Mouse (Mus musculus) heart, embryonic 11.5 days (tissue): Measurements from ENCODE around the gene Slc6a17. TPM values are rescaled to one million over a fixed set of nuclear protein-coding genes. Genes with fewer than 3 reads are reported as not detected.

Experiments
- ATAC-seq: fragments of 200-750 bp; cut with Nextera tagmentation; replicated peaks from 2 replicates; pipeline ENCODE4 v1.8.0; 2017; ENCODE audit warnings: moderate library complexity; ENCODE audit not compliant: insufficient number of reproducible peaks, low FRiP score, low TSS enrichment
- H3K27ac ChIP-seq: fragments of 300-500 bp; sonication (generic); 2 replicates; pipeline ENCODE4 v1.5.1; 2014; ENCODE audit warnings: mild to moderate bottlenecking, low read depth, low read length
- H3K27me3 ChIP-seq: fragments of 300-500 bp; sonication (generic); 2 replicates; pipeline ENCODE4 v1.6.1; 2014; ENCODE audit warnings: mild to moderate bottlenecking, low read length, mixed read lengths; ENCODE audit not compliant: control insufficient read depth, insufficient read depth
- H3K36me3 ChIP-seq: fragments of 300-500 bp; sonication (generic); 2 replicates; pipeline ENCODE4 v1.6.1; 2014; ENCODE audit warnings: mild to moderate bottlenecking, low read length, moderate library complexity, mixed read lengths; ENCODE audit not compliant: control insufficient read depth, insufficient read depth
- H3K4me1 ChIP-seq: fragments of 300-500 bp; sonication (generic); 2 replicates; pipeline ENCODE4 v1.6.1; 2014; ENCODE audit warnings: low read length; ENCODE audit not compliant: control insufficient read depth, insufficient read depth
- H3K4me2 ChIP-seq: fragments of 300-500 bp; sonication (generic); 2 replicates; pipeline ENCODE4 v1.6.1; 2014; ENCODE audit warnings: mild to moderate bottlenecking, moderate library complexity
- H3K4me3 ChIP-seq: fragments of 300-500 bp; sonication (generic); 2 replicates; pipeline ENCODE4 v1.5.1; 2014; ENCODE audit warnings: low read depth, low read length
- H3K9ac ChIP-seq: fragments of 300-500 bp; sonication (generic); 2 replicates; pipeline ENCODE4 v1.6.1; 2014; ENCODE audit warnings: mild to moderate bottlenecking, low read depth, low read length, moderate library complexity
- H3K9me3 ChIP-seq: fragments of 300-500 bp; sonication (generic); replicated peaks from 2 replicates; pipeline ENCODE4 v1.6.1; 2016; ENCODE audit warnings: low read length; ENCODE audit not compliant: control insufficient read depth
- WGBS: fragments of 180-500 bp; shearing (Covaris S2); extraction: QIAGEN DNeasy Blood & Tissue Kit; methylation state at CpG from one replicate; pipeline ENCODE4 v1.1.7; 2014; ENCODE audit not compliant: insufficient replicate concordance; 5-methylcytosine and 5-hydroxymethylcytosine counted together
- polyA plus RNA-seq: library from polyadenylated mRNA; unstranded; fragments of >200 nt; fragmentation: Nextera tagmentation; extraction: Ambion mirVana; gene quantifications from 2 replicates; pipeline ENCODE4 v1.2.1, GENCODE M21; 2014

The Slc6a17 gene
- polyA plus RNA-seq, 1 experiment from 2014 or later, result 4.0 TPM

- H3K27me3 ChIP-seq, result peaks cover 62% of the 10 kb centered on the region
- peak overlapping the region; percentile 67 for H3K9ac ChIP-seq
- no peaks in the 10 kb centered on the region for H3K9me3 ChIP-seq
- peaks cover 3% of the 10 kb centered on the region; the same call in 1 of the 2 replicates for H3K4me1 ChIP-seq
- H3K27ac ChIP-seq, result no peak overlapping the region
- peak; percentile 60 for ATAC-seq
- H3K36me3 ChIP-seq, result no peaks in the 10 kb centered on the region
- WGBS, result 4% methylated on average over 55 of the region's 55 CpGs
- H3K4me2 ChIP-seq, result peak overlapping the region; percentile 89
- peak overlapping the region; percentile 60 for H3K4me3 ChIP-seq
These were observed 815 bp downstream of the Slc6a17 start for GRCm38 (mm10) chr3:107516776-107517630.

GRCm38 (mm10) chr3:107515989-107516388, 1.8 kb downstream of the Slc6a17 start:
- no peak for ATAC-seq
- no peak overlapping the region for H3K4me2 ChIP-seq
- H3K9me3 ChIP-seq, result no peaks in the 10 kb centered on the region
- no peak overlapping the region for H3K27ac ChIP-seq
- no peaks in the 10 kb centered on the region for H3K36me3 ChIP-seq
- H3K4me3 ChIP-seq, result no peak overlapping the region
- H3K27me3 ChIP-seq, result peaks cover 58% of the 10 kb centered on the region
- H3K4me1 ChIP-seq, result peaks cover 3% of the 10 kb centered on the region; the same call in 1 of the 2 replicates
- H3K9ac ChIP-seq, result no peak overlapping the region
- WGBS, result 69% methylated on average over 4 of the region's 4 CpGs

GRCm38 (mm10) chr3:107511416-107511815, 6.4 kb downstream of the Slc6a17 start:
- Histone ChIP-seq H3K4me3 (no peak overlapping the region), H3K27ac (no peak overlapping the region), H3K36me3 (no peaks in the 10 kb centered on the region; the same call in 1 of the 2 replicates), H3K27me3 (peaks cover 17% of the 10 kb centered on the region), H3K9me3 (no peaks in the 10 kb centered on the region), H3K4me1 (peaks cover 6% of the 10 kb centered on the region), H3K4me2 (no peak overlapping the region), H3K9ac (no peak overlapping the region)
- WGBS, result 86% methylated on average over 3 of the region's 3 CpGs
- no peak for ATAC-seq

GRCm38 (mm10) chr3:107508696-107509095, 9.1 kb downstream of the Slc6a17 start:
- peaks cover 17% of the 10 kb centered on the region for H3K4me1 ChIP-seq
- no peak overlapping the region for H3K27ac ChIP-seq
- H3K27me3 ChIP-seq, result no peaks in the 10 kb centered on the region
- WGBS, result 60% methylated on average over 8 of the region's 8 CpGs
- H3K36me3 ChIP-seq, result no peaks in the 10 kb centered on the region; the same call in 1 of the 2 replicates
- no peaks in the 10 kb centered on the region for H3K9me3 ChIP-seq
- H3K4me3 ChIP-seq, result no peak overlapping the region
- ATAC-seq, result no peak
- no peak overlapping the region for H3K9ac ChIP-seq
- no peak overlapping the region for H3K4me2 ChIP-seq

GRCm38 (mm10) chr3:107507966-107508365, 9.9 kb downstream of the Slc6a17 start:
- Histone ChIP-seq H3K27ac (no peak overlapping the region), H3K4me2 (no peak overlapping the region), H3K4me3 (no peak overlapping the region), H3K36me3 (no peaks in the 10 kb centered on the region; the same call in 1 of the 2 replicates), H3K27me3 (no peaks in the 10 kb centered on the region), H3K9me3 (no peaks in the 10 kb centered on the region), H3K9ac (no peak overlapping the region), H3K4me1 (peaks cover 17% of the 10 kb centered on the region)
- 75% methylated on average over 9 of the region's 9 CpGs for WGBS
- ATAC-seq, result no peak

GRCm38 (mm10) chr3:107506531-107506930, 11.3 kb downstream of the Slc6a17 start:
- peak overlapping the region; percentile 13; the same call in 1 of the 2 replicates for H3K9ac ChIP-seq
- H3K9me3 ChIP-seq, result no peaks in the 10 kb centered on the region
- ATAC-seq, result no peak
- H3K27ac ChIP-seq, result peak overlapping the region; percentile 52
- H3K4me3 ChIP-seq, result no peak overlapping the region
- no peaks in the 10 kb centered on the region for H3K27me3 ChIP-seq
- no peak overlapping the region for H3K4me2 ChIP-seq
- WGBS, result 54% methylated on average over 4 of the region's 4 CpGs
- H3K36me3 ChIP-seq, result no peaks in the 10 kb centered on the region; the same call in 1 of the 2 replicates
- H3K4me1 ChIP-seq, result peaks cover 17% of the 10 kb centered on the region

GRCm38 (mm10) chr3:107505464-107506367, 12.1 kb downstream of the Slc6a17 start:
- no peaks in the 10 kb centered on the region for H3K27me3 ChIP-seq
- H3K9ac ChIP-seq, result peak overlapping the region; percentile 13; the same call in 1 of the 2 replicates
- no peak overlapping the region for H3K4me2 ChIP-seq
- no peaks in the 10 kb centered on the region; the same call in 1 of the 2 replicates for H3K36me3 ChIP-seq
- peaks cover 17% of the 10 kb centered on the region for H3K4me1 ChIP-seq
- ATAC-seq, result peak; percentile 39; the same call in 1 of the 2 replicates
- H3K4me3 ChIP-seq, result no peak overlapping the region
- no peaks in the 10 kb centered on the region for H3K9me3 ChIP-seq
- H3K27ac ChIP-seq, result peak overlapping the region; percentile 52
- 39% methylated on average over 4 of the region's 4 CpGs for WGBS

GRCm38 (mm10) chr3:107504542-107504941, 13.3 kb downstream of the Slc6a17 start:
- WGBS, result 46% methylated on average over 1 of the region's 1 CpGs
- Histone ChIP-seq H3K4me1 (peaks cover 17% of the 10 kb centered on the region), H3K27me3 (no peaks in the 10 kb centered on the region), H3K27ac (no peak overlapping the region), H3K4me3 (no peak overlapping the region), H3K9ac (no peak overlapping the region), H3K9me3 (peaks cover 12% of the 10 kb centered on the region; the same call in 1 of the 2 replicates), H3K36me3 (peaks cover 9% of the 10 kb centered on the region), H3K4me2 (no peak overlapping the region)
- ATAC-seq, result no peak
